Mouse (Mus musculus) embryo, embryonic 11.5 days (tissue): ENCODE measurements at regions not wholly inside any gene's neighbourhood (a gene's known extent, or its start where the extent isn't known, plus 50 kb on each side); places are given as distances from the start of the nearest gene placed in this dataset.

Experiments used
- DNase-seq: peaks from one replicate; pipeline ENCODE4 v3.0.0-alpha.2; 2012; ENCODE audit warnings: low read depth, low spot score

DNA sequence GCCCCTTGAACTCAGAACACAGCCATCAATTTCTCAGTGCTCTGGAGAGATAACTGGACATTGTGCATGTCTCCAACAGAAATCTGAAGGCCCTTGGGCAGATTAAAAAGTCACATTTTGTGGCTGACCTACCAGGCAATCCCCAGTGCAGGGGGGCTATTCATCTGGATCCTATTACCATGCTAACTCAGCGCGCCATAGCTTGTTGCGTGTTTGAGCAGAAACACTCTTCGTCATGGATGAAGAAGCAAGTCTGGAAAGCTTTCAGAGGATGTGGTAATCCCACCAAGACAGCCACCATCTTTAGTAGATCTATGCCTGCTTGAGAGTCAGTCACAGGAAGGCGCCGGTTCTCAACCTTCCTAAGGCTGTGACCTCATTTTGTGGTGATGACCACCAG, 243.9 kb downstream of the Sipa1l2 start:
- no peak for DNase-seq

DNA sequence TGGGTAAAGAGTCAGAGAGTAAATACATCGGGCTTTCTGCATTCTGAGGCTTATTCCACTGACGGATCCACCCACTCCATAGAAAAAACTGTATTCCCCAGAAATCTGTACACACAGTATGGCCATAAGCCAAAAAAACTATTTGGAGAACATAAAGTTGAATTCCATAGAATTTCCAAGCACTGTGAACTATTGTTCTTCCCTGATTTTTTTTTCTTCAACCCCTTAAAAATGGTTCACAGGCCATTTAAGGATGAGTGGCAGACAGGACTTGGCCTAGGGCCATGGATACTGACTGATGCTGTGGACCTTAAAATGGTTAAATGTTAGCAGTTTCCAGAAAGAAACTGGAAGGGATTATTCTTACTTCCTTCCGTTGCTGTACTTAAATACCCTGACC, 247.0 kb downstream of the Sipa1l2 start:
- no peak for DNase-seq

DNA sequence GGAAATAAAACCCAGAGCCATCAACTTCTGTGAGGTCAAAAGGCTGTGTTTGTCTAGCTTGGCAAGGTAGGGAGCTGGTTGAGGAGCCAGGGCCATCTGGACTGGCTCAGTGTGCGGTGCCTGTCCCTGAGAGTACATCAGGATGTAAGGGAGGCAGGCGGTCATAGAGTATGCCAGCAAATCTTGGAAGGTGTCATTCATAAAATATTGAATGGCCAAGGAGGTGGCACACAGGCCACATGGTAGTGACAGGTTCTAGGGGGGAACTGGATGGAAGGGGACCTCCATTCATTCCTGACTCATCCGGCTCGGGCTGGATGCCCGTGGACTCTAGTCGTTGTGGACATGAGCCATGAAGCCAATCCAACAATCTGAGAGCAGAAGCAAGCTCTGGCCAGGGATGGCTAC, 252.0 kb downstream of the Sipa1l2 start:
- DNase-seq = no peak

DNA sequence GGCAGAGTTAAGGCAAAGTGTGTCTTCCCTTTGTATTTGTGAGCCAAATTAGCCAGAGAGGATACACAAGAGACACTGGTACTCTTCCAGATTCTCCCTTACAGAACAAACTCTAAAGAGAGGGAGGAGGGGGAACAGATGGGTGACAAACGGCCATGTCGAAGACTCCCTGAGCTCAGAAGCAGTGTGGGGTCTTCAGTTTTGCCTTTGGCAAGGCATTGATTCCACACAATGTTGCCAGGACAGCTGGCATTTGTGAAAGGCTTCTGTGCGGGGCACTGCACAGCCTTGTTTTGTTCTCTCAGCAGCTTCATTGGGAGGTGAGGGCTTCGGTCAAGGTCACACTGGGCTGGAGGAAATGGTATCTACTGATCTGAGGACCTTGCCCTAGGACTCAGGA, 253.9 kb downstream of the Sipa1l2 start:
- DNase-seq = no peak

DNA sequence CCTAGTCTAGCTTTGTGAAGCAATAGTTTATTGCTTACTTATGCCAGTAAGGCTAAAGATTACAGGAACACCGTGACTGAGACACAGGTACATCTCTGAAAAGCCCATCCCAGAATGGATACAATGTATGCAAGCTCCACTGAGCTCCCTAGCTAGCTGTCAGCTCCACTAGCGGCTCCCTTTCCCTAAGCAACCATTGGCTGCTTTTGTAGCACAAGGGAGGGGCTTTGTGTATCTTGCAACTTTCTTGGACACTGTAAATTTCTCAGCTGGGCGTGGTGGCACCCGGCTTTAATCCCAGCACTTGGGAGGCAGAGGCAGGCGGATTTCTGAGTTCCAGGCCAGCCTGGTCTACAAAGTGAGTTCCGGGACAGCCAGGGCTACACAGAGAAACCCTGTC, 254.6 kb downstream of the Sipa1l2 start:
- no peak for DNase-seq

DNA sequence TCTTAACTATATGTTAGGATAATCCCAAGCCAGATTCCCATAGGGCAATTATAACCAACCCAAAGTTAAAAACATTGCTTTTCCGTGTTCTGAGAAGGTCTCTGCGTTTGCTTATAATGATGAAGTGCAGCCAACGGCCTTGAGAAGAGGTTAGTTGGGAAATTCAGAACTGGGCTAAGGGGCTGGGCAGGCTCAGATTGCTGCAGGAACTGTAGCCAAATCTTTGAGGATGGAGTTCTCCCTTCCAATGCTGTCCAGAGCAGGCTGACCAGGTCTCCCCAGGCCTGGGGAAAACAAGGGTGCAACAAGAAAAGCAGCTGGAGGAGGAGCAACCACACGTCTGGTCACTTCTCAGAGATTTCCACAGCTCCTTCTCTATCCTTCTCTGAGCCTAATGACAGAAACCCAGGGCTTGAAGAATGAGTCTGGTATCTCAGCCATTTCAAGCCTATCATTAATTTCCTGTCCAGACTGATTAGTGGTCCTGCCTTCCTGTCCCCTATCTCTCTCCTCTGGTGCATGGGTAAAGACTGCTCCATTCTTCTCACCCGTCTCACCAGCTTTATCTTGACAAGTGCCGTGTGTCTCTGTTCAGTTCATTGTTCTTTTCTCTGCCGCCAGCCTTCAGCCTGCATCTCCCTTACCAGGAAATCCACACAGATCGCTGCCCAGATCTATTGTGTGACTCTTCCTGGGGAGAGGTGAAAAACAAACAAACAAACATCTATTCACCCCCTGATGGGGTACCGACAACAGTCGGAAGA, 255.2 kb downstream of the Sipa1l2 start:
- DNase-seq = no peak

DNA sequence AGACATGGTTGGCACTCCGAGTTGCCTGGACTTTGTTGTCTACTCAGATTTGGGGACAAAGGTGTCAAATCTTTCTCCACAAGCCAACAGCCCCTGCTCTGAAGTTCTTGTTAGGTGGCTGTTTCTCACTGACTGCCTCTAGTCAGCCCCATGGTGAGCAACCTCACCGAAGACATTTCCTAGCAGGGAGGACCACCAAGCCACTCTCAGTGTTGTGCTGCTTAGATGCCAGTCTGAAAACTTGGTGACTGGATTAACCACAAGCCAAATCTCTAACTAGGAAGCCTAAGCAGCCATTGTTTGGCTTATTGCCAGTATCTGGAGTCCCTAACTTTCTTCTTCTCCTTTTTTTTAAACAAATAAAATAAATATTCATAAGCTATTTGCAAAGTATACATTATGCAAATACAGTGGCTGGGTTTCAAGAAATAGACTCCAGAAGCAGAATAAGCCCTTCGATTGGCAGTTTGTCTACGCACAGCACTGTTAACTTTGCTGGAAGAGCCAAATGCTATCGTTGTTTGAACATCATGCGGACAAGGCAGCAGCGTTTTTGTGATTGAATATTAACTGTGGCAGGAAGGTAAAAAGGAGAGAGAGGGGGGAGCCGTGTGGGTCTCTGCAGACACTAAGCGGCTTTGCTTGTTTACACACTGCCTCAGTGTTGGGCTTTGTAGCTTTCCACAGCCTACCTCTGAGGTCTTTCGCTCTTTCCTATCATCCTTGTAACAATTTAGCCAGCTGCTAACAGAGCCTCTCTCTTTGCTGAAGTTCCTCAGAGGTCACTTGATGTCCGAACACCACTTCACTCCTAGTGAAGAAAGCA, 257.4 kb downstream of the Disc1 start:
- no peak for DNase-seq
